Mouse (Mus musculus): Measurements from ENCODE around the gene Cmpk1. TPM values are rescaled to one million over a fixed set of nuclear protein-coding genes. Genes with fewer than 3 reads are reported as not detected.
A peak's percentile ranks its signal among the peaks of the same experiment; 100 is the strongest.

The Cmpk1 gene
- polyA plus RNA-seq, 1 experiment = 17.7 TPM

GRCm38 (mm10) chr4:114947852-114948481, 39.1 kb downstream of the Cmpk1 start:
- H3K4me3 ChIP-seq (ENCODE audit: control insufficient read depth, insufficient read depth, low read length) = no peak overlapping the region
- TF ChIP-seq CTCF (IDR thresholded peaks at IDR 0.05; ENCODE audit: borderline replicate concordance, control insufficient read depth, extremely low read depth, insufficient read depth, low read length, poor library complexity) = no peak
- no peak for TF ChIP-seq POLR2A (IDR thresholded peaks at IDR 0.05; ENCODE audit: control insufficient read depth, extremely low read depth, insufficient read depth, low read length, poor library complexity)
- H3K4me1 ChIP-seq (replicated peaks; ENCODE audit: control insufficient read depth, insufficient read depth, low read length) = no peaks in the 10 kb centered on the region

GRCm38 (mm10) chr4:114947395-114947794, 39.6 kb downstream of the Cmpk1 start:
- 31% methylated on average over 6 of the region's 6 CpGs for WGBS
- Histone ChIP-seq H3K27ac (ENCODE audit: control insufficient read depth, insufficient read depth, low read length) (no peak overlapping the region), H3K36me3 (ENCODE audit: control insufficient read depth, insufficient read depth, low read length) (no peaks in the 10 kb centered on the region), H3K27me3 (ENCODE audit: control insufficient read depth, insufficient read depth, low read length) (no peaks in the 10 kb centered on the region), H3K4me3 (ENCODE audit: control insufficient read depth, insufficient read depth, low read length) (no peak overlapping the region), H3K4me1 (replicated peaks; ENCODE audit: control insufficient read depth, insufficient read depth, low read length) (no peaks in the 10 kb centered on the region)
- DNase-seq = peak; percentile 71
- TF ChIP-seq POLR2A (IDR thresholded peaks at IDR 0.05; ENCODE audit: control insufficient read depth, extremely low read depth, insufficient read depth, low read length, poor library complexity) (no peak), CTCF (IDR thresholded peaks at IDR 0.05; ENCODE audit: borderline replicate concordance, control insufficient read depth, extremely low read depth, insufficient read depth, low read length, poor library complexity) (no peak)

More at GRCm38 (mm10) chr4:114947852-114948481, 39.1 kb downstream of the Cmpk1 start:
- H3K27ac ChIP-seq (ENCODE audit: control insufficient read depth, insufficient read depth, low read length) = no peak overlapping the region
- no peaks in the 10 kb centered on the region for H3K27me3 ChIP-seq (ENCODE audit: control insufficient read depth, insufficient read depth, low read length)
- no peaks in the 10 kb centered on the region for H3K36me3 ChIP-seq (ENCODE audit: control insufficient read depth, insufficient read depth, low read length)
- 74% methylated on average over 7 of the region's 7 CpGs for WGBS
- DNase-seq = no peak

DNA sequence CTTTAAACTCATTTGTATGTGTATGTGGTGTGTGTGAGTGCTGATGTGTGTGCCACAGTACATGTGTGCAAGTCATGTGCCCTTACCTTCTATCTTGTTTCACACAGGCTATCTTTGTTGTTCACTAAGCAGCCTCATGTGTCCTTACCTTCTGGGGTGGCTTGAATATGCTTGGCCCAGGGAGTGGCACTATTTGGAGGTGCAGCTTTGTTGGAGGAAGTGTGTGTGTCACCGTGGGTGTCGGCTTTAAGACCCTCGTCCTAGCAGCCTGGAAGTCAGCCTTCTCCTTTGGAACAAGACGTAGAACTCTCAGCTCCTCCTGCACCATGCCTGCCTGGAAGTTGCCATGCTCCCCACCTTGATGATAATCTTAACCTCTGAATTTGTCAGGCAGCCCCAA, 40.6 kb downstream of the Cmpk1 start:
- H3K4me3 ChIP-seq (ENCODE audit: control insufficient read depth, insufficient read depth, low read length) = no peak overlapping the region
- no peaks in the 10 kb centered on the region for H3K4me1 ChIP-seq (replicated peaks; ENCODE audit: control insufficient read depth, insufficient read depth, low read length)
- DNase-seq = no peak
- H3K27me3 ChIP-seq (ENCODE audit: control insufficient read depth, insufficient read depth, low read length) = no peaks in the 10 kb centered on the region
- H3K36me3 ChIP-seq (ENCODE audit: control insufficient read depth, insufficient read depth, low read length) = no peaks in the 10 kb centered on the region
- 88% methylated on average over 4 of the region's 4 CpGs for WGBS
- no peak for TF ChIP-seq CTCF (IDR thresholded peaks at IDR 0.05; ENCODE audit: borderline replicate concordance, control insufficient read depth, extremely low read depth, insufficient read depth, low read length, poor library complexity)
- no peak for TF ChIP-seq POLR2A (IDR thresholded peaks at IDR 0.05; ENCODE audit: control insufficient read depth, extremely low read depth, insufficient read depth, low read length, poor library complexity)
- no peak overlapping the region for H3K27ac ChIP-seq (ENCODE audit: control insufficient read depth, insufficient read depth, low read length)

- 89% methylated on average over 5 of the region's 5 CpGs for whole genome bisulfite sequencing
- Histone ChIP-seq H3K4me1 (replicated peaks; ENCODE audit: control insufficient read depth, insufficient read depth, low read length) (no peaks in the 10 kb centered on the region), H3K27ac (ENCODE audit: control insufficient read depth, insufficient read depth, low read length) (no peak overlapping the region), H3K36me3 (ENCODE audit: control insufficient read depth, insufficient read depth, low read length) (no peaks in the 10 kb centered on the region), H3K4me3 (ENCODE audit: control insufficient read depth, insufficient read depth, low read length) (no peak overlapping the region), H3K27me3 (ENCODE audit: control insufficient read depth, insufficient read depth, low read length) (no peaks in the 10 kb centered on the region)
- no peak for TF ChIP-seq CTCF (IDR thresholded peaks at IDR 0.05; ENCODE audit: borderline replicate concordance, control insufficient read depth, extremely low read depth, insufficient read depth, low read length, poor library complexity)
- TF ChIP-seq POLR2A (IDR thresholded peaks at IDR 0.05; ENCODE audit: control insufficient read depth, extremely low read depth, insufficient read depth, low read length, poor library complexity) = no peak
- DNase-seq = no peak
Measured at GRCm38 (mm10) chr4:114945021-114945420, 42.0 kb downstream of the Cmpk1 start.

DNA sequence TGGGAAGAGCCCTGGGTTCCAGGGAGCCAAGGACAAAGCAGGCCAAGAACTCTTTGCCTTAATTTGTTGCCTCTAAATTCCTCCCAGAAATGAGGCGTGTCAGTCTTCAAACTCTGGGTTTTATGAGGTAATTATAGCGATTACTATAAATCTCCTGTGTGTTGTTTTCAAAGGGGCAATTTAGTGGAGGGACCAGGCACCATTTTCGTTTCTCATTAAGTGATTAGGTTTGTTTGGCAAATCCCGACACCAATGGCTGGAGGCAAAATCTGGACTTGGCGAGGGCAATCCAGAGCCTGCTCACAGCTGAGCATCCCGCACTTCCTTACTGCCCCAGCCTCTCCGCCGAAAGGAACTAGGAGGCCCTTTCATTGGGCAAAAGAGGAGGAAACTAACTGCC, 44.5 kb downstream of the Cmpk1 start:
- no peaks in the 10 kb centered on the region for H3K4me1 ChIP-seq (replicated peaks; ENCODE audit: control insufficient read depth, insufficient read depth, low read length)
- H3K36me3 ChIP-seq (ENCODE audit: control insufficient read depth, insufficient read depth, low read length) = no peaks in the 10 kb centered on the region
- H3K4me3 ChIP-seq (ENCODE audit: control insufficient read depth, insufficient read depth, low read length) = no peak overlapping the region
- 88% methylated on average over 8 of the region's 8 CpGs for WGBS
- TF ChIP-seq POLR2A (IDR thresholded peaks at IDR 0.05; ENCODE audit: control insufficient read depth, extremely low read depth, insufficient read depth, low read length, poor library complexity) (no peak), CTCF (IDR thresholded peaks at IDR 0.05; ENCODE audit: borderline replicate concordance, control insufficient read depth, extremely low read depth, insufficient read depth, low read length, poor library complexity) (no peak)
- DNase-seq = no peak
- H3K27me3 ChIP-seq (ENCODE audit: control insufficient read depth, insufficient read depth, low read length) = no peaks in the 10 kb centered on the region
- no peak overlapping the region for H3K27ac ChIP-seq (ENCODE audit: control insufficient read depth, insufficient read depth, low read length)

DNA sequence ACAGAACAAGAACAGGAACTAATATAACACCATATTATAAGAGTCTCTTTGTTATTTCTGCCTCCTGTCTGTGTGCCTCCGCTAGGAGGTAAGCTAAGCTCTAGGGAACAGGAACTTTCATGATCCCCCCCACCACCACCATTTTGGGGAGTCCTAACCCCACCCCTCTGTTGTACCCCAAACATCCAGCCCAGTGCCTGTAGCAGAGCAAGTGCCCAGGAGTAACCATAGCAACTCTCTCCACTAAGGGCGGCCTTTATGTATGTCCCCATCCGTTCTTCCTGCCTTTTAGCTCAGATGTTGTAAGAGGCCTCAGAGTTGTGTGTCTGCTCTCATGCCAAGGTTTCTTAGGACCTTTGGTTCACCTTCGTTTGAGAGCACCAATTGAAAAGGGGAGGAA, 44.9 kb downstream of the Cmpk1 start:
- no peaks in the 10 kb centered on the region for H3K4me1 ChIP-seq (replicated peaks; ENCODE audit: control insufficient read depth, insufficient read depth, low read length)
- DNase-seq = no peak
- no peak overlapping the region for H3K4me3 ChIP-seq (ENCODE audit: control insufficient read depth, insufficient read depth, low read length)
- no peak for TF ChIP-seq POLR2A (IDR thresholded peaks at IDR 0.05; ENCODE audit: control insufficient read depth, extremely low read depth, insufficient read depth, low read length, poor library complexity)
- no peak for TF ChIP-seq CTCF (IDR thresholded peaks at IDR 0.05; ENCODE audit: borderline replicate concordance, control insufficient read depth, extremely low read depth, insufficient read depth, low read length, poor library complexity)
- no peaks in the 10 kb centered on the region for H3K27me3 ChIP-seq (ENCODE audit: control insufficient read depth, insufficient read depth, low read length)
- 71% methylated on average over 4 of the region's 4 CpGs for WGBS
- H3K36me3 ChIP-seq (ENCODE audit: control insufficient read depth, insufficient read depth, low read length) = no peaks in the 10 kb centered on the region
- H3K27ac ChIP-seq (ENCODE audit: control insufficient read depth, insufficient read depth, low read length) = no peak overlapping the region

DNA sequence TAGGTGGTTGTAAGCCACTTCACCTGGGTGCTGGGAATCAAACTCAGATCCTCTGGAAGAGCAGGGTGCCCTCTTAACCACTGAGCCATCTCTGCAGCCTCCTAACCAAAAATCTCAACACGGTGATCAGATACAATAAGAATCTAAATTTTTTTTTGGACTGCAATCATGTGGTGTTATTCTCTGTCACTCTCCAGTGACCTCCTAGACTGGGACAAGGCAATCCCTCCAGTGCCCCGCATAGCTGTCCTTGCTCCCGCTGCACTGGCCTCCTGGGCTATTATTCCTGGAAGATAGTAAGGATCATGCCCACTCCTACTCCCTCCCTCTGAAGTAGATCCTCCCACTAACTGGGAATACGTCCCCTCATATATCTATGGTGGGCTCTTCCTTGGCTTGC, 45.7 kb downstream of the Cmpk1 start:
- TF ChIP-seq POLR2A (IDR thresholded peaks at IDR 0.05; ENCODE audit: control insufficient read depth, extremely low read depth, insufficient read depth, low read length, poor library complexity) (no peak), CTCF (IDR thresholded peaks at IDR 0.05; ENCODE audit: borderline replicate concordance, control insufficient read depth, extremely low read depth, insufficient read depth, low read length, poor library complexity) (no peak)
- no peak for DNase-seq
- no peaks in the 10 kb centered on the region for H3K4me1 ChIP-seq (replicated peaks; ENCODE audit: control insufficient read depth, insufficient read depth, low read length)
- H3K36me3 ChIP-seq (ENCODE audit: control insufficient read depth, insufficient read depth, low read length) = no peaks in the 10 kb centered on the region
- 96% methylated on average over 4 of the region's 4 CpGs for WGBS
- H3K27ac ChIP-seq (ENCODE audit: control insufficient read depth, insufficient read depth, low read length) = no peak overlapping the region
- no peaks in the 10 kb centered on the region for H3K27me3 ChIP-seq (ENCODE audit: control insufficient read depth, insufficient read depth, low read length)
- H3K4me3 ChIP-seq (ENCODE audit: control insufficient read depth, insufficient read depth, low read length) = no peak overlapping the region
